Mouse (Mus musculus): ENCODE data around the gene Nup93. TPM values are rescaled to one million over a fixed set of nuclear protein-coding genes. Genes with fewer than 3 reads are reported as not detected.

The Nup93 gene
- polyA plus RNA-seq, 1 experiment from 2014 or later = 60.9 TPM

DNA sequence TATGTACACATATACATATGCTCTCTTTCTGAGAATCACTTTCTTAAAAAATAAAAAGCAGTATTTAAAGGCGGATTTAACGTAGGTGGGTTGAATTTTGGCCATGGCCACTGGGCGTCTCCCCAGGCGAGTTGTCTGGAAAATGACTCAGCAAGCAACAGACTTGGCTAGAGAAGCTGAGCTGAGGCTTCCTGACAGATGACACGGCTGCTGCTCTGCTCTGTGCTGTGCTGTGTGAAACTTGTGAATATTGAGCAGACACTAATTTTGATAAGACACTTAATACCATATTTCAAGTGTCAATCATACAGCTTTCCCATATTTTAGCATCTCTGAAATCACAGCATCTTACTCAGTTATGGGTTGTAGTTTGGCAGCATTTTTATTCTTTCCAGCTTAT is 76.2 kb downstream of the Nup93 start:
- 90% methylated on average over 5 of the region's 5 CpGs for WGBS
- Histone ChIP-seq H3K4me3 (ENCODE audit: low read depth, low read length) (no peak overlapping the region), H3K4me1 (ENCODE audit: control insufficient read depth, insufficient read depth, low read length) (no peaks in the 10 kb centered on the region), H3K27ac (replicated peaks; ENCODE audit: low read depth, low read length) (no peak overlapping the region), H3K27me3 (replicated peaks; ENCODE audit: control insufficient read depth, insufficient read depth, low read length) (no peaks in the 10 kb centered on the region), H3K9ac (ENCODE audit: low read depth, low read length) (no peak overlapping the region), H3K4me2 (ENCODE audit: low read depth, low read length) (no peak overlapping the region), H3K36me3 (ENCODE audit: control insufficient read depth, insufficient read depth, low read length) (no peaks in the 10 kb centered on the region), H3K9me3 (ENCODE audit: control insufficient read depth, low read length) (no peaks in the 10 kb centered on the region)
- DNase-seq (ENCODE audit: low spot score) = no peak
- no peak for ATAC-seq (ENCODE audit: low read depth)

DNA sequence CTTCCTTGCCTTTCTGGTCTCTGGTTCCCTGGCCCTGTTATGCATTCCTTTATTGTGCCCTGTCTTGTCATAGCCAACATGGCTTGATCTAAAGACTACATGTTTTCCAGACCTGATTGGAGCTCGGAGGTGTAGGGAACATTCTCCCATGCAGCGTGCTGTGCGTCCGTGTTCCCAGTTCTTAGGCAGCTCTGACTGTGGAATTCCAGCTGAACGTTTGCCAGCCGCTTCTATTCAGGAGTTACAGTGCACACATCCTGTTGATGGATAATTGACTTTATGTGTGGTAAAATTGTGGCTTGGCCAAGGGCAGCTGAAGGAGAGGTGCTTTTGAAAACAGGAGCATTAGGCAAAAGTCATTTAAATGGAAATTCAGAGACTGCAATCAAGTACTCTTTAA is 77.7 kb downstream of the Nup93 start:
- 35% methylated on average over 6 of the region's 6 CpGs for WGBS
- no peaks in the 10 kb centered on the region for H3K36me3 ChIP-seq (ENCODE audit: control insufficient read depth, insufficient read depth, low read length)
- no peak overlapping the region for H3K9ac ChIP-seq (ENCODE audit: low read depth, low read length)
- H3K4me2 ChIP-seq (ENCODE audit: low read depth, low read length) = no peak overlapping the region
- no peaks in the 10 kb centered on the region for H3K9me3 ChIP-seq (ENCODE audit: control insufficient read depth, low read length)
- DNase-seq (ENCODE audit: low spot score) (peak; percentile 60), ATAC-seq (ENCODE audit: low read depth) (no peak)
- 0 out of 2 replicates have a peak overlapping the region, but pooled peaks have one; percentile 1 for H3K27ac ChIP-seq (replicated peaks; ENCODE audit: low read depth, low read length)
- no peaks in the 10 kb centered on the region for H3K4me1 ChIP-seq (ENCODE audit: control insufficient read depth, insufficient read depth, low read length)
- H3K4me3 ChIP-seq (ENCODE audit: low read depth, low read length) = no peak overlapping the region
- no peaks in the 10 kb centered on the region for H3K27me3 ChIP-seq (replicated peaks; ENCODE audit: control insufficient read depth, insufficient read depth, low read length)

DNA sequence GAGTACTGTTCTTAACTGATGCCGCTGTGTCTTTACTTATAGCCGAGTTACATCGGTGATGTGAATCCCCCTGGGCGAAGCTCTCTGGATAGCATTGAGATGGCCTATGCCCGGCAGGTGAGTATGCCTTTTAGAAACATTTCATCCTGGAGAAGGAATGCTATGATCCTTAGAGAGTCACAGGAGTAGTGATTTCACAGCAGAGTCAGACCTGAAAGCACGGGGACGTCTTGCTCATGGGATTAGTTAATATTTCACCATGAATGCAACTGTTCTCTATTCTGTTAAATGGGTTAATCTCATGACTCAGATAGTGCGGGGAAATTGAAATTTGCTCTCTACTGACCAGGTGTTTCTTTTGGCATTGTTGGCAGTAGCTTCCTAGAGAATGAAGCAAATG is 78.3 kb downstream of the Nup93 start:
- Histone ChIP-seq H3K4me2 (ENCODE audit: low read depth, low read length) (no peak overlapping the region), H3K4me3 (ENCODE audit: low read depth, low read length) (no peak overlapping the region), H3K9me3 (ENCODE audit: control insufficient read depth, low read length) (no peaks in the 10 kb centered on the region), H3K27ac (replicated peaks; ENCODE audit: low read depth, low read length) (no peak overlapping the region), H3K4me1 (ENCODE audit: control insufficient read depth, insufficient read depth, low read length) (no peaks in the 10 kb centered on the region), H3K9ac (ENCODE audit: low read depth, low read length) (no peak overlapping the region), H3K36me3 (ENCODE audit: control insufficient read depth, insufficient read depth, low read length) (0 out of 2 replicates have a peak, but pooled peaks cover 5% of the 10 kb centered on the region), H3K27me3 (replicated peaks; ENCODE audit: control insufficient read depth, insufficient read depth, low read length) (no peaks in the 10 kb centered on the region)
- WGBS = 84% methylated on average over 8 of the region's 8 CpGs
- ATAC-seq (ENCODE audit: low read depth) (no peak), DNase-seq (ENCODE audit: low spot score) (no peak)

DNA sequence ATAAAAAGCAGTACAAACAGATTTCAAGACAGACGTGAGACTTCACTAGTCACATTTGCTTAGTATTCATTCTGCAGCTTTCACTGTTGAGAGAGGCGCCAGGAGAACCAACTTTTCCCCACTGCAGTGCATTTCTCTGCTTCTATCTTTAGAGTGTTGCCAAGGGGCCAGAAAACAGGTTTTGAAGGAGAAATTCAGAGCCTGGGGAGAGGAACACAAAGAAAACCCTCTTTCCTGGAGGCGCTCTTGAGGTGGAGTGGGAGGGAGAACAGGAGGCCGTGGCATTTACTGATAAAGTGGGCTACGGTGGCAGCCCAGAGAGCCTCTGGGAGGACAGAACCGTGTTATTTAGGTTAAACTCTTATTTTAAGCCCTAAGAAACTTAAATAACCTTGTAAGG is 81.3 kb downstream of the Nup93 start:
- Histone ChIP-seq H3K4me3 (ENCODE audit: low read depth, low read length) (no peak overlapping the region), H3K36me3 (ENCODE audit: control insufficient read depth, insufficient read depth, low read length) (0 out of 2 replicates have a peak, but pooled peaks cover 7% of the 10 kb centered on the region), H3K27ac (replicated peaks; ENCODE audit: low read depth, low read length) (no peak overlapping the region), H3K4me1 (ENCODE audit: control insufficient read depth, insufficient read depth, low read length) (no peaks in the 10 kb centered on the region), H3K9ac (ENCODE audit: low read depth, low read length) (no peak overlapping the region), H3K9me3 (ENCODE audit: control insufficient read depth, low read length) (no peaks in the 10 kb centered on the region), H3K27me3 (replicated peaks; ENCODE audit: control insufficient read depth, insufficient read depth, low read length) (no peaks in the 10 kb centered on the region), H3K4me2 (ENCODE audit: low read depth, low read length) (no peak overlapping the region)
- DNase-seq (ENCODE audit: low spot score) (no peak), ATAC-seq (ENCODE audit: low read depth) (no peak)
- 74% methylated on average over 6 of the region's 6 CpGs for WGBS

GRCm38 (mm10) chr8:94296312-94296991 is 82.1 kb downstream of the Nup93 start:
- no peaks in the 10 kb centered on the region for H3K9me3 ChIP-seq (ENCODE audit: control insufficient read depth, low read length)
- 67% methylated on average over 9 of the region's 9 CpGs for WGBS
- no peak overlapping the region for H3K4me3 ChIP-seq (ENCODE audit: low read depth, low read length)
- DNase-seq (ENCODE audit: low spot score) (no peak), ATAC-seq (ENCODE audit: low read depth) (no peak)
- no peaks in the 10 kb centered on the region for H3K27me3 ChIP-seq (replicated peaks; ENCODE audit: control insufficient read depth, insufficient read depth, low read length)
- H3K9ac ChIP-seq (ENCODE audit: low read depth, low read length) = no peak overlapping the region
- no peak overlapping the region for H3K27ac ChIP-seq (replicated peaks; ENCODE audit: low read depth, low read length)
- H3K36me3 ChIP-seq (ENCODE audit: control insufficient read depth, insufficient read depth, low read length) = 0 out of 2 replicates have a peak, but pooled peaks cover 7% of the 10 kb centered on the region
- no peaks in the 10 kb centered on the region for H3K4me1 ChIP-seq (ENCODE audit: control insufficient read depth, insufficient read depth, low read length)
- no peak overlapping the region for H3K4me2 ChIP-seq (ENCODE audit: low read depth, low read length)

GRCm38 (mm10) chr8:94297101-94297500 is 82.7 kb downstream of the Nup93 start:
- H3K36me3 ChIP-seq (ENCODE audit: control insufficient read depth, insufficient read depth, low read length) = 0 out of 2 replicates have a peak, but pooled peaks cover 11% of the 10 kb centered on the region
- no peaks in the 10 kb centered on the region for H3K9me3 ChIP-seq (ENCODE audit: control insufficient read depth, low read length)
- H3K4me2 ChIP-seq (ENCODE audit: low read depth, low read length) = no peak overlapping the region
- no peak overlapping the region for H3K9ac ChIP-seq (ENCODE audit: low read depth, low read length)
- DNase-seq (ENCODE audit: low spot score) = peak; percentile 14
- H3K4me3 ChIP-seq (ENCODE audit: low read depth, low read length) = no peak overlapping the region
- peak; percentile 16; the same call in 1 of the 2 replicates for ATAC-seq (ENCODE audit: low read depth)
- WGBS = 73% methylated on average over 6 of the region's 6 CpGs
- no peaks in the 10 kb centered on the region for H3K4me1 ChIP-seq (ENCODE audit: control insufficient read depth, insufficient read depth, low read length)
- no peak overlapping the region for H3K27ac ChIP-seq (replicated peaks; ENCODE audit: low read depth, low read length)
- no peaks in the 10 kb centered on the region for H3K27me3 ChIP-seq (replicated peaks; ENCODE audit: control insufficient read depth, insufficient read depth, low read length)

- Histone ChIP-seq H3K9ac (ENCODE audit: low read depth, low read length) (no peak overlapping the region), H3K27ac (replicated peaks; ENCODE audit: low read depth, low read length) (no peak overlapping the region), H3K4me1 (ENCODE audit: control insufficient read depth, insufficient read depth, low read length) (no peaks in the 10 kb centered on the region), H3K36me3 (ENCODE audit: control insufficient read depth, insufficient read depth, low read length) (peaks cover 46% of the 10 kb centered on the region), H3K27me3 (replicated peaks; ENCODE audit: control insufficient read depth, insufficient read depth, low read length) (no peaks in the 10 kb centered on the region), H3K9me3 (ENCODE audit: control insufficient read depth, low read length) (no peaks in the 10 kb centered on the region), H3K4me2 (ENCODE audit: low read depth, low read length) (no peak overlapping the region), H3K4me3 (ENCODE audit: low read depth, low read length) (no peak overlapping the region)
- peak; percentile 44 for DNase-seq (ENCODE audit: low spot score)
- ATAC-seq (ENCODE audit: low read depth) = peak; percentile 67
- 64% methylated on average over 4 of the region's 4 CpGs for WGBS
Measured at GRCm38 (mm10) chr8:94300809-94301208, 86.4 kb downstream of the Nup93 start.

DNA sequence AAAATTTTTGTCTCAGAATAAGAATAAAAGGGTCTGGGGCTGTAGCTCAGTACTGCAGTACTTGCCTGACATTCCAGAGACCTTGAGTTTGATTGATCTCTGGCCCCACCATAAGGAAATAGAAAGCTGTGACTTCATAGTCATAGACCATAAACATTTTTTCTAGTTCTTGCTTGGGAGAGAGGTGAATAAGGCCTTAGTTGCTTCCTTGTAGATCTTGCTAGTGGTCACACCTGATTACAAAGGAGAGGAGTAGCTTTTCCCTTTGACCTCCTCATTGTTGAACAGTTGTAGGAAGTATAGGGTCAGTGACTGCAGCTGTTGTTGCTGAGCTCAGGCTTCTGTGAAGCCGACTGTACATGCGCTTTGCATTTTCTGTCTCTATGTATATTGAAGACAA is 90.0 kb downstream of the Nup93 start:
- DNase-seq (ENCODE audit: low spot score) = no peak
- WGBS = 94% methylated on average over 2 of the region's 2 CpGs

GRCm38 (mm10) chr8:94306989-94307513 is 92.7 kb downstream of the Nup93 start:
- Histone ChIP-seq H3K4me3 (ENCODE audit: low read depth, low read length) (no peak overlapping the region), H3K4me1 (ENCODE audit: control insufficient read depth, insufficient read depth, low read length) (no peaks in the 10 kb centered on the region), H3K9me3 (ENCODE audit: control insufficient read depth, low read length) (no peaks in the 10 kb centered on the region), H3K27me3 (replicated peaks; ENCODE audit: control insufficient read depth, insufficient read depth, low read length) (no peaks in the 10 kb centered on the region), H3K27ac (replicated peaks; ENCODE audit: low read depth, low read length) (no peak overlapping the region), H3K9ac (ENCODE audit: low read depth, low read length) (no peak overlapping the region), H3K4me2 (ENCODE audit: low read depth, low read length) (no peak overlapping the region), H3K36me3 (ENCODE audit: control insufficient read depth, insufficient read depth, low read length) (peaks cover 80% of the 10 kb centered on the region)
- ATAC-seq (ENCODE audit: low read depth) (no peak; the same call in 1 of the 2 replicates), DNase-seq (ENCODE audit: low spot score) (no peak)
- WGBS = 82% methylated on average over 7 of the region's 7 CpGs

More for the DNA sequence above, 90.0 kb downstream of the Nup93 start:
- no peak overlapping the region for H3K4me2 ChIP-seq (ENCODE audit: low read depth, low read length)
- no peaks in the 10 kb centered on the region for H3K4me1 ChIP-seq (ENCODE audit: control insufficient read depth, insufficient read depth, low read length)
- no peak overlapping the region for H3K27ac ChIP-seq (replicated peaks; ENCODE audit: low read depth, low read length)
- H3K27me3 ChIP-seq (replicated peaks; ENCODE audit: control insufficient read depth, insufficient read depth, low read length) = no peaks in the 10 kb centered on the region
- H3K4me3 ChIP-seq (ENCODE audit: low read depth, low read length) = no peak overlapping the region
- H3K9ac ChIP-seq (ENCODE audit: low read depth, low read length) = no peak overlapping the region
- H3K9me3 ChIP-seq (ENCODE audit: control insufficient read depth, low read length) = no peaks in the 10 kb centered on the region
- no peak for ATAC-seq (ENCODE audit: low read depth)
- peaks cover 71% of the 10 kb centered on the region for H3K36me3 ChIP-seq (ENCODE audit: control insufficient read depth, insufficient read depth, low read length)

Data from embryonic facial prominence, embryonic 14.5 days (tissue).